Mouse (Mus musculus) kidney, embryonic 14.5 days (tissue): ENCODE results near the gene Mcl1. TPM values are rescaled to one million over a fixed set of nuclear protein-coding genes. Genes with fewer than 3 reads are reported as not detected.
A peak's percentile ranks its signal among the peaks of the same experiment; 100 is the strongest.

Experiments
- ATAC-seq: fragments of 200-750 bp; cut with Nextera tagmentation; 2 replicates; pipeline ENCODE4 v1.8.0; 2017; ENCODE audit warnings: moderate number of reproducible peaks, mild to moderate bottlenecking, moderate TSS enrichment, moderate library complexity; ENCODE audit not compliant: low FRiP score, low TSS enrichment
- H3K27ac ChIP-seq: fragments of 300-500 bp; sonication (generic); 2 replicates; pipeline ENCODE4 v1.5.1; 2014; ENCODE audit warnings: low read depth, mild to moderate bottlenecking, low read length, moderate library complexity, mixed read lengths
- H3K27me3 ChIP-seq: fragments of 300-500 bp; sonication (generic); 2 replicates; pipeline ENCODE4 v1.6.1; 2014; ENCODE audit warnings: mild to moderate bottlenecking, low read length; ENCODE audit not compliant: control insufficient read depth, insufficient read depth
- H3K36me3 ChIP-seq: fragments of 300-500 bp; sonication (generic); 2 replicates; pipeline ENCODE4 v1.6.1; 2014; ENCODE audit warnings: low read length, mixed read lengths; ENCODE audit not compliant: control insufficient read depth, insufficient read depth
- H3K4me1 ChIP-seq: fragments of 300-500 bp; sonication (generic); 2 replicates; pipeline ENCODE4 v1.6.1; 2014; ENCODE audit warnings: low read length, mixed read lengths; ENCODE audit not compliant: control insufficient read depth, insufficient read depth
- H3K4me2 ChIP-seq: fragments of 300-500 bp; sonication (generic); replicated peaks from 2 replicates; pipeline ENCODE4 v1.6.1; 2014; ENCODE audit warnings: low read depth, mild to moderate bottlenecking, low read length
- H3K4me3 ChIP-seq: fragments of 300-500 bp; sonication (generic); 2 replicates; pipeline ENCODE4 v1.5.1; 2014; ENCODE audit warnings: mild to moderate bottlenecking, low read length
- H3K9ac ChIP-seq: fragments of 300-500 bp; sonication (generic); 2 replicates; pipeline ENCODE4 v1.6.1; 2014; ENCODE audit warnings: low read depth, mild to moderate bottlenecking, low read length, moderate library complexity
- H3K9me3 ChIP-seq: fragments of 300-500 bp; sonication (generic); 2 replicates; pipeline ENCODE4 v1.6.1; 2016; ENCODE audit warnings: low read length; ENCODE audit not compliant: control insufficient read depth
- WGBS: fragments of 180-500 bp; shearing (Covaris S2); extraction: QIAGEN DNeasy Blood & Tissue Kit; methylation state at CpG from one replicate; pipeline ENCODE4 v1.1.7; 2014; 5-methylcytosine and 5-hydroxymethylcytosine counted together
- polyA plus RNA-seq: library from polyadenylated mRNA; unstranded; fragments of >200 nt; fragmentation: Nextera tagmentation; extraction: Ambion mirVana; gene quantifications from 2 replicates; pipeline ENCODE4 v1.2.1, GENCODE M21; 2014

The Mcl1 gene
- polyA plus RNA-seq, 1 experiment from 2014 or later = 76.1 TPM

GRCm38 (mm10) chr3:95624628-95625503, 33.7 kb upstream of the Mcl1 start, which contains the start of gene Ensa:
TSS of gene Ensa (plus strand) at chr3:95624993.
- Histone ChIP-seq H3K27me3 (no peaks in the 10 kb centered on the region), H3K4me1 (no peaks in the 10 kb centered on the region), H3K4me2 (peak within 1 kb of the TSS; percentile 60), H3K9me3 (no peaks in the 10 kb centered on the region), H3K36me3 (peaks cover 35% of the 10 kb centered on the region), H3K9ac (peak within 1 kb of the TSS; percentile 66), H3K27ac (peak within 1 kb of the TSS; percentile 87), H3K4me3 (peak within 1 kb of the TSS; percentile 65)
- WGBS = under 1% methylated on average over 44 of the region's 44 CpGs
- peak; percentile 99 for ATAC-seq

- no peaks in the 10 kb centered on the region for H3K9me3 ChIP-seq
- no peak overlapping the region for H3K4me2 ChIP-seq
- no peaks in the 10 kb centered on the region for H3K27me3 ChIP-seq
- no peak overlapping the region for H3K9ac ChIP-seq
- H3K36me3 ChIP-seq = peaks cover 62% of the 10 kb centered on the region
- WGBS = 72% methylated on average over 5 of the region's 5 CpGs
- no peak for ATAC-seq
- H3K4me1 ChIP-seq = no peaks in the 10 kb centered on the region
- no peak overlapping the region for H3K27ac ChIP-seq
- H3K4me3 ChIP-seq = no peak overlapping the region
These were observed 30.8 kb upstream of the Mcl1 start for GRCm38 (mm10) chr3:95627763-95628162.

- Histone ChIP-seq H3K4me2 (no peak overlapping the region), H3K9me3 (no peaks in the 10 kb centered on the region), H3K36me3 (peaks cover 81% of the 10 kb centered on the region), H3K9ac (no peak overlapping the region), H3K4me3 (no peak overlapping the region), H3K27me3 (no peaks in the 10 kb centered on the region), H3K4me1 (no peaks in the 10 kb centered on the region), H3K27ac (no peak overlapping the region)
- WGBS = 88% methylated on average over 4 of the region's 4 CpGs
- ATAC-seq = no peak
These were observed 28.8 kb upstream of the Mcl1 start for GRCm38 (mm10) chr3:95629755-95630154.

- Histone ChIP-seq H3K36me3 (peaks cover 92% of the 10 kb centered on the region), H3K27me3 (no peaks in the 10 kb centered on the region), H3K9ac (no peak overlapping the region), H3K27ac (no peak overlapping the region), H3K9me3 (no peaks in the 10 kb centered on the region), H3K4me3 (no peak overlapping the region), H3K4me2 (no peak overlapping the region), H3K4me1 (no peaks in the 10 kb centered on the region)
- no peak for ATAC-seq
- 89% methylated on average over 3 of the region's 3 CpGs for WGBS
These were observed 27.7 kb upstream of the Mcl1 start for GRCm38 (mm10) chr3:95630856-95631255.

- 60% methylated on average over 6 of the region's 6 CpGs for WGBS
- Histone ChIP-seq H3K36me3 (peaks cover 95% of the 10 kb centered on the region), H3K4me2 (no peak overlapping the region), H3K9ac (no peak overlapping the region), H3K27me3 (no peaks in the 10 kb centered on the region), H3K4me3 (no peak overlapping the region), H3K9me3 (no peaks in the 10 kb centered on the region), H3K27ac (no peak overlapping the region), H3K4me1 (no peaks in the 10 kb centered on the region)
- ATAC-seq = no peak
These were observed 27.3 kb upstream of the Mcl1 start for GRCm38 (mm10) chr3:95631304-95631703.

- no peak overlapping the region for H3K27ac ChIP-seq
- 69% methylated on average over 12 of the region's 12 CpGs for WGBS
These were observed 25.7 kb upstream of the Mcl1 start for GRCm38 (mm10) chr3:95632648-95633588.

GRCm38 (mm10) chr3:95635636-95636035, 23.0 kb upstream of the Mcl1 start:
- H3K9me3 ChIP-seq = no peaks in the 10 kb centered on the region
- no peak overlapping the region for H3K9ac ChIP-seq
- no peak overlapping the region for H3K4me2 ChIP-seq
- H3K27me3 ChIP-seq = no peaks in the 10 kb centered on the region
- ATAC-seq = no peak
- H3K36me3 ChIP-seq = peaks cover 74% of the 10 kb centered on the region
- no peaks in the 10 kb centered on the region for H3K4me1 ChIP-seq
- WGBS = 59% methylated on average over 4 of the region's 4 CpGs
- H3K4me3 ChIP-seq = no peak overlapping the region
- no peak overlapping the region for H3K27ac ChIP-seq

More at GRCm38 (mm10) chr3:95632648-95633588, 25.7 kb upstream of the Mcl1 start:
- no peak overlapping the region for H3K4me2 ChIP-seq
- no peak overlapping the region for H3K4me3 ChIP-seq
- H3K9me3 ChIP-seq = no peaks in the 10 kb centered on the region
- no peak overlapping the region; the same call in 1 of the 2 replicates for H3K9ac ChIP-seq
- peak; percentile 32; the same call in 1 of the 2 replicates for ATAC-seq
- no peaks in the 10 kb centered on the region for H3K27me3 ChIP-seq
- H3K36me3 ChIP-seq = peaks cover 94% of the 10 kb centered on the region
- H3K4me1 ChIP-seq = no peaks in the 10 kb centered on the region

- 69% methylated on average over 4 of the region's 4 CpGs for WGBS
- H3K27ac ChIP-seq = no peak overlapping the region
These were observed 22.5 kb upstream of the Mcl1 start for GRCm38 (mm10) chr3:95636072-95636471.

More at GRCm38 (mm10) chr3:95636072-95636471, 22.5 kb upstream of the Mcl1 start:
- Histone ChIP-seq H3K9ac (no peak overlapping the region), H3K36me3 (peaks cover 69% of the 10 kb centered on the region), H3K27me3 (no peaks in the 10 kb centered on the region), H3K4me1 (no peaks in the 10 kb centered on the region), H3K9me3 (no peaks in the 10 kb centered on the region), H3K4me2 (no peak overlapping the region), H3K4me3 (no peak overlapping the region)
- ATAC-seq = no peak
